Mouse (Mus musculus) kidney, postnatal 0 days (tissue): ENCODE data around the gene Pi4k2b. TPM values are rescaled to one million over a fixed set of nuclear protein-coding genes. Genes with fewer than 3 reads are reported as not detected.
A peak's percentile ranks its signal among the peaks of the same experiment; 100 is the strongest.
"Not testable (repeated sequence)": the region's sequence is repeated elsewhere in the genome, so short reads cannot be mapped to it uniquely, and the experiment has no call there.

Experiments used
- ATAC-seq: fragments of 200-750 bp; cut with Nextera tagmentation; replicated peaks from 2 replicates; pipeline ENCODE4 v1.8.0; 2017; ENCODE audit warnings: low read depth, moderate number of reproducible peaks, moderate TSS enrichment, moderate library complexity; ENCODE audit not compliant: low FRiP score
- DNase-seq: peaks from one replicate; pipeline ENCODE4 v3.0.0-alpha.2; 2016; ENCODE audit warnings: low spot score
- H3K27ac ChIP-seq: fragments of 300-500 bp; sonication (generic); 2 replicates; pipeline ENCODE4 v1.5.1; 2014; ENCODE audit warnings: mild to moderate bottlenecking
- H3K27me3 ChIP-seq: fragments of 300-500 bp; sonication (generic); 2 replicates; pipeline ENCODE4 v1.6.1; 2014; ENCODE audit warnings: low read length, mixed read lengths; ENCODE audit not compliant: insufficient read depth
- H3K36me3 ChIP-seq: fragments of 300-500 bp; sonication (generic); 2 replicates; pipeline ENCODE4 v1.6.1; 2014; ENCODE audit warnings: low read length, mixed read lengths; ENCODE audit not compliant: insufficient read depth
- H3K4me1 ChIP-seq: fragments of 300-500 bp; sonication (generic); replicated peaks from 2 replicates; pipeline ENCODE4 v1.6.1; 2014; ENCODE audit warnings: antibody characterized with exemption, low read length, mixed read lengths; ENCODE audit not compliant: insufficient read depth
- H3K4me2 ChIP-seq: fragments of 300-500 bp; sonication (generic); 2 replicates; pipeline ENCODE4 v1.6.1; 2014; ENCODE audit warnings: mild to moderate bottlenecking, low read length, moderate library complexity, mixed read lengths
- H3K4me3 ChIP-seq: fragments of 300-500 bp; sonication (generic); replicated peaks from 2 replicates; pipeline ENCODE4 v1.5.1; 2014; ENCODE audit warnings: low read depth, low read length
- H3K9ac ChIP-seq: fragments of 300-500 bp; sonication (generic); 2 replicates; pipeline ENCODE4 v1.6.1; 2014; ENCODE audit warnings: low read depth, low read length
- H3K9me3 ChIP-seq: fragments of 300-500 bp; sonication (generic); replicated peaks from 2 replicates; pipeline ENCODE4 v1.6.1; 2016; ENCODE audit warnings: low read length, inconsistent platforms, mixed read lengths
- CTCF ChIP-seq: IDR thresholded peaks from 2 replicates; pipeline ENCODE4 v1.5.1; 2016; ENCODE audit warnings: antibody characterized with exemption, low read depth, mild to moderate bottlenecking, moderate library complexity
- WGBS: fragments of 180-500 bp; shearing (Covaris S2); extraction: QIAGEN DNeasy Blood & Tissue Kit; methylation state at CpG from one replicate; pipeline ENCODE4 v1.1.7; 2014; 5-methylcytosine and 5-hydroxymethylcytosine counted together
- polyA plus RNA-seq: library from polyadenylated mRNA; unstranded; fragments of >200 nt; fragmentation: Nextera tagmentation; extraction: Ambion mirVana; gene quantifications from 2 replicates; pipeline ENCODE4 v1.2.1, GENCODE M21; 2015

Pi4k2b gene
- polyA plus RNA-seq, result 19.8 TPM in 2 replicates

- peak; percentile 85 for DNase-seq
- peak within 1 kb of the TSS; percentile 78 for H3K4me2 ChIP-seq
- under 1% methylated on average over 50 of the region's 75 CpGs for whole genome bisulfite sequencing
Observed at GRCm38 (mm10) chr5:52741391-52742111, at the start of gene Pi4k2b. Gene Pi4k2b (plus strand): TSS chr5:52741574.

GRCm38 (mm10) chr5:52697291-52697690, 44.1 kb upstream of the Pi4k2b start:
- ATAC-seq (no peak), DNase-seq (no peak)
- TF ChIP-seq CTCF, result no peak
- Histone ChIP-seq H3K4me1 (no peaks in the 10 kb centered on the region), H3K4me3 (no peak overlapping the region), H3K36me3 (no peaks in the 10 kb centered on the region), H3K27ac (no peak overlapping the region), H3K9ac (no peak overlapping the region), H3K4me2 (no peak overlapping the region), H3K27me3 (no peaks in the 10 kb centered on the region), H3K9me3 (no peaks in the 10 kb centered on the region)
- WGBS, result 87% methylated on average over 1 of the region's 1 CpGs

More at GRCm38 (mm10) chr5:52741391-52742111, at the start of gene Pi4k2b:
- H3K4me1 ChIP-seq, result peaks cover 9% of the 10 kb centered on the region; the same call in 1 of the 2 replicates
- H3K27ac ChIP-seq, result peak within 1 kb of the TSS; percentile 84
- H3K9ac ChIP-seq, result peak within 1 kb of the TSS; percentile 85
- peak within 1 kb of the TSS; percentile 74 for H3K4me3 ChIP-seq
- TF ChIP-seq CTCF, result no peak
- peak; percentile 97 for ATAC-seq
- H3K36me3 ChIP-seq, result no peaks in the 10 kb centered on the region
- H3K9me3 ChIP-seq, result no peaks in the 10 kb centered on the region
- H3K27me3 ChIP-seq, result no peaks in the 10 kb centered on the region

- not testable (repeated sequence) for H3K9me3 ChIP-seq, H3K27ac ChIP-seq, H3K4me1 ChIP-seq, ATAC-seq, H3K4me3 ChIP-seq, DNase-seq, H3K27me3 ChIP-seq, H3K4me2 ChIP-seq, H3K36me3 ChIP-seq, H3K9ac ChIP-seq
- 84% methylated on average over 7 of the region's 7 CpGs for whole genome bisulfite sequencing
Observed at GRCm38 (mm10) chr5:52697882-52698440, 43.4 kb upstream of the Pi4k2b start.

GRCm38 (mm10) chr5:52704562-52704961, 36.8 kb upstream of the Pi4k2b start:
- no peak for ATAC-seq
- no peak overlapping the region for H3K4me2 ChIP-seq
- no peak for TF ChIP-seq CTCF
- no peak overlapping the region for H3K4me3 ChIP-seq
- H3K9me3 ChIP-seq, result no peaks in the 10 kb centered on the region
- H3K36me3 ChIP-seq, result no peaks in the 10 kb centered on the region
- H3K27ac ChIP-seq, result no peak overlapping the region
- WGBS, result 77% methylated on average over 4 of the region's 4 CpGs
- H3K4me1 ChIP-seq, result no peaks in the 10 kb centered on the region
- no peak for DNase-seq
- no peaks in the 10 kb centered on the region for H3K27me3 ChIP-seq
- no peak overlapping the region for H3K9ac ChIP-seq

GRCm38 (mm10) chr5:52712704-52713103, 28.7 kb upstream of the Pi4k2b start:
- no peak for ATAC-seq

GRCm38 (mm10) chr5:52716742-52717448, 24.5 kb upstream of the Pi4k2b start:
- no peaks in the 10 kb centered on the region for H3K9me3 ChIP-seq
- no peak overlapping the region for H3K27ac ChIP-seq
- no peaks in the 10 kb centered on the region for H3K4me1 ChIP-seq
- WGBS, result 73% methylated on average over 5 of the region's 5 CpGs
- H3K9ac ChIP-seq, result no peak overlapping the region
- H3K4me3 ChIP-seq, result no peak overlapping the region
- ATAC-seq (no peak), DNase-seq (no peak)
- no peak overlapping the region for H3K4me2 ChIP-seq
- TF ChIP-seq CTCF, result no peak
- no peaks in the 10 kb centered on the region for H3K36me3 ChIP-seq
- no peaks in the 10 kb centered on the region for H3K27me3 ChIP-seq

More at GRCm38 (mm10) chr5:52712704-52713103, 28.7 kb upstream of the Pi4k2b start:
- TF ChIP-seq CTCF, result no peak
- no peak overlapping the region for H3K27ac ChIP-seq
- DNase-seq, result no peak
- H3K4me1 ChIP-seq, result no peaks in the 10 kb centered on the region
- no peaks in the 10 kb centered on the region for H3K27me3 ChIP-seq
- no peak overlapping the region for H3K4me2 ChIP-seq
- H3K9ac ChIP-seq, result no peak overlapping the region
- no peak overlapping the region for H3K4me3 ChIP-seq
- no peaks in the 10 kb centered on the region for H3K36me3 ChIP-seq
- no peaks in the 10 kb centered on the region for H3K9me3 ChIP-seq
